Mouse (Mus musculus) G1E (cell line): ENCODE results near the gene Ptbp1.

Experiments
- CTCF ChIP-seq: IDR thresholded peaks from 2 replicates; pipeline ENCODE4 v1.5.1; 2012; ENCODE audit warnings: low read depth, low read length, inconsistent platforms, mixed read lengths
- GATA1 ChIP-seq: IDR thresholded peaks from 2 replicates; pipeline ENCODE4 v1.6.1; 2012; ENCODE audit warnings: borderline replicate concordance, low read length, inconsistent platforms, mixed read lengths
- GATA2 ChIP-seq: IDR thresholded peaks from 2 replicates; pipeline ENCODE4 v1.6.1; 2012; ENCODE audit warnings: low read depth, low read length, inconsistent platforms, borderline replicate concordance
- POLR2AphosphoS5 ChIP-seq: IDR thresholded peaks from 2 replicates; pipeline ENCODE4 v1.6.1; 2012; ENCODE audit warnings: low read depth, low read length, inconsistent platforms; ENCODE audit not compliant: insufficient replicate concordance
- TAL1 ChIP-seq: conservative IDR thresholded peaks from 2 replicates; pipeline ENCODE4 v1.6.1; 2012; ENCODE audit warnings: low read depth, low read length, inconsistent platforms, mixed read lengths

DNA sequence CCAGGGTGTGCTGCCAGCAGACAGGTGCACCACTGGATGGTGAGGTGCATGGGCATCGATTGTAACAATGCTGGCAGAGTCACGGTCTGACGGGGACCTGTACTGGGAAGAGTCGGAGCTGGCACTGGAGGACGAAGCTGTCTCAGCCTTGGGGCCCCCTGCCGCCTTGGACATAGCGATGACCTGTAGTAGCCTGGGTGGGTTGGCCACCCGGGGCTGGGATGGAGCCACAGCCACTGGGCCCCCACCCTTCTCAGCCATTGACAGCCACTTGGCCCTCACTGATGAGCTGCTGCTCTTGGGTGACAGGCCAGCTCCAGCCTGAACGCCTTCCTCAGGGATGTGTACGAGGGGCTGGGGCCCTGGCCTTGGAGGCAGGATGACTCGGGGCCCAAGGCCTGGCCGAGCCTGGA lies 11.0 kb downstream of the Ptbp1 start:
- TF ChIP-seq CTCF (no peak), TAL1 (no peak), POLR2AphosphoS5 (peak; percentile 87), GATA1 (no peak), GATA2 (no peak)
